Mouse (Mus musculus) heart, postnatal 25 days (tissue): ENCODE results near the gene Pdx1. TPM values are rescaled to one million over a fixed set of nuclear protein-coding genes. Genes with fewer than 3 reads are reported as not detected.
A peak's percentile ranks its signal among the peaks of the same experiment; 100 is the strongest.

ENCODE experiments used
- DNase-seq: peaks from one replicate; pipeline ENCODE4 v3.0.0; 2022; ENCODE audit warnings: low spot score
- intact Hi-C: fragments of 180-260 bp; cut with DNase I; formaldehyde crosslinking; loops from one replicate; pipeline ENCODE4 v1.15.1; 2025
- microRNA-seq: library from miRNA; unstranded; fragments of <30 nt; microRNA quantifications from one replicate; pipeline ENCODE4 v1.2.0, GENCODE M21; 2022
- total RNA-seq, 2 experiments: library from RNA; stranded (reverse); gene quantifications; 2 replicates each; pipeline ENCODE4 v1.2.3; 2021

Pdx1 gene
- total RNA-seq, 2 experiments from 2014 or later = not detected

GRCm38 (mm10) chr5:147305856-147306637 is 36.3 kb downstream of the Pdx1 start:
- intact Hi-C loops = no loop called here
- no peak for DNase-seq

DNA sequence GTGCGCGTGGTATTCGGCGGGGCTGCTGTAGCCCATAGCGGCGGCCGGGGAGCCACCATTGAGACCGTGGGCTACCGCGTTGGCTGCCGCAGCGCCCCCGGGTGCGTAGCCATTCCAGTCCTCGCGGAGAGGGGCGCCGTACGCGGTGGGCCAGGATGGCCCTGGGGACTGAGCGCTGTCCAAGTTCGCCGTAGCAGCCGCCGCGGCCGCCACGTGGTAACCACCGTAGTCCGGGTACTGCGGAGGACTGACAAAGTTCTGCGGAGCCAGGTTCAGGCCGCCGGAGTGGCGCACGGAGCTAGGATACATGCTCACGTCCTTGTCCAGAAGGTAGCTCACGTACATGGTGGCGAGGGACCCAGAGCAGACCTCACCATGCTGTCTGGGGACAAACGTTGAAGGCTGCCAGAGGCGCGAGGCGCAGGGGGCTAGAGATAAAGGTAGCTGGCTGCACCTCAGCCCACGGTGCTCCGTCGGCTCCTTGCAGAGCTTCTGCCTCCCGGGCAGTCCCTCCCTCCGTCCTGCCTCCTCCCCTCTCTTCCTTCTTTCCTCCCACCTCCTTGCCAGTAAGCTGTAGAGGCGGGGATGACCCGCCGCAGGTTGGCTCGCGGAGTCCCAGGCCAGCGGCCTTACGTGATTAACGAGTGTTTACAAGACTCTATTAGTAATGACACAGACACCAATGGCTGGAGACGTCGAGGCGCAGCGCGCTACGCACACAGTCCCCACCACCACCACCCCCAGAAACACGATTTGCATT is 37.1 kb downstream of the Pdx1 start, which contains the start of gene Cdx2:
Gene Cdx2 (minus strand): TSS at position 633 of the 760 bp plus-strand sequence.
- DNase-seq = no peak
- intact Hi-C loops = no loop called here

GRCm38 (mm10) chr5:147307398-147307785 is 37.6 kb downstream of the Pdx1 start:
- intact Hi-C loops = no loop called here
- no peak for DNase-seq

- no peak for DNase-seq
- intact Hi-C loops = no loop called here
Measured at GRCm38 (mm10) chr5:147308451-147308850, 38.7 kb downstream of the Pdx1 start.

DNA sequence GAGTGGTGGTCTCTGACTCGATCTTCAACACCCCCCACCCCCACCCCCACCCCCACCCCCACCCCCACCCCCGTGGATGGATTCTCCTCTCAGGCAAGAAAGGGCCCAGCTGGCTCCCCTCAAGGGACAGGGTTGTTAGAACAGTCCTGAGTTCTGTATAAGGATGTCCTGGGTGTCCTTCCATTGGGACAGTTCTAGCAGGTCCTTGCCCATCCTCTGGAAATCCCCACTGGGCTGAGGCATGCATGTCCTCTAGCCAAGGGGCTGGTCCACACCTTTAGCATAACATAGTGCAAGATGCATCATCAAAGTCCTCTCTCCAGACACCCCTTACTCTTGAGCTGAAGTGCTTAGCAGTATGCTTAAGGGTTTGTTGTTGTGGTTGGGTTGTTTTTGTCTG is 40.0 kb downstream of the Pdx1 start:
- no peak for DNase-seq
- intact Hi-C loops = loop anchor here (10.0 kb wide), 1 partner anchor 635 kb away; no protein-coding TSS in a partner anchor

DNA sequence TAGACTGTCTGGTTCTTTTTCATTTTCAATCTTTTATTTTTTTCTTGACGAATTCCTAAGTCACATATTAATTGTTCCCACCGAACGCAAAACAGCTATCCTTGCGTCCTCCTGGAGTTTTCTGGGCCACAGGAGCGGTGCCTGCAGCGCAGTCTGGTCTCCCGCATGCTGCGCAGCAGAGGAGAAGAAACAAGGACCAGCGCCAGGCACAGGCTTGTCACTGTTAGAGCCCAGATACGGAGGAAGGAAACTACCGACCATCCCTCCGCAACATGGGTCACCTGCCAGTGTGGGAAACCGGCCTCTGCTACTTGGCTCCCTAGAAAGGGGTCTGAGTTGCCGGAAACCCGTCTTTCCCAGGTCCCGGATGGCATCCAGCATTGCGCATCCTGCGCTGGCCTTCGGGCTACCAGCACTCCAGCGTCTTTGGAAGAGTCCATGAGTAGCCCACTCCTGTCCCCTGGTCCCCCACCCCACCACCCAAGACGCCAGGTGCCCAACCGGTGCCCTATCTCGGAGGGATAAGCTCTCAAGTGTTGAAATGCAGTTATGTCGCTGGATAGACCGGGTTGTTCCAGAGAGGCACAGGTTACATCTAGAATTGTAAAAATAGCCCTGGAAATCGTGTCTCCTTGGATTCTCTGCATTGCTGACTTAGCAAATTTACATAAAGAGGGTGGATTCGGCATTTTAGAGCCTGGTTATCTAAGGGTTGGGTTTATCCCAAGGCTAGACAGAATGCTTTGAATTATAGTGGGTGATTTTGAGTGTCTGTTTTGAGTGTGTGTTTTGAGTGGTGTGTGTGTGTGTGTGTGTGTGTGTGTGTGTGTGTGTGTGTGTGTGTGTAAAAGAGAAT is 43.3 kb downstream of the Pdx1 start:
- intact Hi-C loops = loop anchor here (10.0 kb wide), 1 partner anchor 638 kb away; no protein-coding TSS in a partner anchor

GRCm38 (mm10) chr5:147314646-147315431 is 45.1 kb downstream of the Pdx1 start:
- intact Hi-C loops = loop anchor here (5.0 to 10.0 kb wide), 3 partner anchors 88 to 640 kb away; no protein-coding TSS in a partner anchor
- no peak for DNase-seq

More for the DNA sequence above, 43.3 kb downstream of the Pdx1 start:
- DNase-seq = no peak

GRCm38 (mm10) chr5:147315432-147316075 is 45.8 kb downstream of the Pdx1 start:
- intact Hi-C loops = loop anchor here (5.0 to 10.0 kb wide), 3 partner anchors 88 to 641 kb away; no protein-coding TSS in a partner anchor
- DNase-seq = no peak

- intact Hi-C loops = loop anchor here (5.0 to 10.0 kb wide), 3 partner anchors 90 to 643 kb away; no protein-coding TSS in a partner anchor
- no peak for DNase-seq
Measured at GRCm38 (mm10) chr5:147317321-147317720, 47.6 kb downstream of the Pdx1 start.

DNA sequence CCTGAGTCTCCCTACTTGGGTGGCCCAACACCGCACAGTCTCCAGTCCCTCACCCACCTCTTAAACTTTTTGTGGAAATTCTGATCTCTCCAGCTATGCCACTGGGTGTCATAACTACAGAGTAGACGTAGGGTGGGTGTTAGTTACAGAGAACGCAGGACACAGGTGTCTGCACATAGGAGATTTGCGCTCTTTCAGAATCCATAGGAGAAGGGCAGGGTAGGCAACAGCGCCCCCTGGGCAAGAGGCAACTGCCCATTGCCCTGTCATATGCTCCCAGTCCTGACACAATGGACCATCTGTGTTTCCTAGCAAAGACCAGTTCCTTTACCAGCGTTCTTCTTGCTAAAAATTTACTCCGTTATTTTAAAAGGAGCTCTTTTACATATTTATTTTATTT is 48.2 kb downstream of the Pdx1 start:
- intact Hi-C loops = loop anchor here (2.0 to 10.0 kb wide), 6 partner anchors 91 to 643 kb away; no protein-coding TSS in a partner anchor
- no peak for DNase-seq

DNA sequence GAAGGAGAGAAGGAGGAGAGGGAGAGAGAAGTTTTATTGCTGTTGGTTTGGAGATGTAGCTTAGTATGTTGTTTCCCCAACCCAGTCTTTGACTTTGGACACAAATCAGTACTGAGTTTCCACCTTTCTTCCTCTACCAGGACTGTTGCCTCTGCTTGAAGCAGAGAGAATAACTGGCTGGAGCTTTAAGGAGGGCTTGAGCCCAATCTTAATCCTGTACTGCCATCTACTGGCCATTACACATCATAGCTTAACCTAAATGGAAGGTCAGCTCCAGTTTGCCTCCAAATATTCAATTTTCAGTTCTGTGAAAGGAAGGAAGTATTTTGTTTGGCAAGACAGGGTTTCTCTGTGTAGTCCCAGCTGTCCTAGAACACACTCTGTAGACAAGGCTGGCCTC is 49.9 kb downstream of the Pdx1 start:
- intact Hi-C loops = loop anchor here (1.0 to 10.0 kb wide), 7 partner anchors 92 to 645 kb away; no protein-coding TSS in a partner anchor
- DNase-seq = no peak

GRCm38 (mm10) chr5:147322183-147322582 is 52.4 kb downstream of the Pdx1 start, which contains the start of gene Urad:
Gene Urad, minus strand, starts transcription at chr5:147322440.
- intact Hi-C loops = no loop called here
- no peak for DNase-seq

GRCm38 (mm10) chr5:147323237-147323917 is 53.6 kb downstream of the Pdx1 start:
- intact Hi-C loops = no loop called here
- DNase-seq = peak; percentile 15

Small RNAs within 50 kb of the gene (microRNA-seq; reads per million reads assigned to microRNA genes)
- not detected for gene Mir7k

Other genes with a start within 250 kb of the Pdx1 start
- 10 to 100 TPM; 10.1 to 10.7 TPM for gene Lnx2, start 193.4 kb upstream of the Pdx1 start, total RNA-seq
- 10 to 100 TPM; 73.2 to 73.8 TPM for gene Polr1d, start 192.9 kb upstream of the Pdx1 start, total RNA-seq
- not detected for gene Gsx1, start 81.3 kb upstream of the Pdx1 start, total RNA-seq
- not detected for gene Cdx2, start 37.3 kb downstream of the Pdx1 start, total RNA-seq
- not detected for gene Urad, start 52.5 kb downstream of the Pdx1 start, total RNA-seq
- gene Flt3, start 130.5 kb downstream of the Pdx1 start, total RNA-seq = under 1 TPM; 0.08 to 0.10 TPM
- 10 to 100 TPM; 29.5 to 34.1 TPM for gene Pan3, start 160.2 kb downstream of the Pdx1 start, total RNA-seq